In genomic region chr19:7182273-7182949, GRCm38 (mm10) we compare ENCODE assay signal across 8 mouse cellular contexts. TPM values are rescaled to one million over a fixed set of nuclear protein-coding genes. Genes with fewer than 3 reads are reported as not detected.
DNase-seq lines count a peak whose midpoint lies in the region; ATAC-seq and TF ChIP-seq lines count a peak whose summit lies in the region.

No protein-coding gene starts in this region.

- peaks cover 5% of the 10 kb centered on the region for H3K4me1 ChIP-seq in forebrain, postnatal 0 days (ENCODE audit: insufficient read depth)
- H3K4me1 ChIP-seq in intestine, embryonic 15.5 days (replicated peaks), result peaks cover 35% of the 10 kb centered on the region
- peaks cover 38% of the 10 kb centered on the region for H3K4me1 ChIP-seq in stomach, embryonic 15.5 days

- H3K27ac ChIP-seq in forebrain, postnatal 0 days (ENCODE audit: low read depth, low read length), result no peak overlapping the region
- 0 out of 2 replicates have a peak overlapping the region, but pooled peaks have one; percentile 44 for H3K27ac ChIP-seq in intestine, embryonic 15.5 days
- H3K27ac ChIP-seq in left cerebral cortex, adult 2 months, result peak overlapping the region; percentile 16; the same call in 1 of the 2 replicates
- H3K27ac ChIP-seq in stomach, embryonic 15.5 days, result peak overlapping the region; percentile 74

- H3K9me3 ChIP-seq in forebrain, postnatal 0 days (ENCODE audit: low read length), result no peaks in the 10 kb centered on the region
- H3K9me3 ChIP-seq in intestine, embryonic 15.5 days, result no peaks in the 10 kb centered on the region
- H3K9me3 ChIP-seq in stomach, embryonic 15.5 days, result no peaks in the 10 kb centered on the region

- intact Hi-C loops in left cerebral cortex, adult 2 months (cut with DNase I), result no loop called here

- H3K36me3 ChIP-seq in forebrain, postnatal 0 days (ENCODE audit: insufficient read depth), result no peaks in the 10 kb centered on the region
- H3K36me3 ChIP-seq in intestine, embryonic 15.5 days, result no peaks in the 10 kb centered on the region
- no peaks in the 10 kb centered on the region for H3K36me3 ChIP-seq in stomach, embryonic 15.5 days

- H3K9ac ChIP-seq in forebrain, postnatal 0 days, result no peak overlapping the region
- H3K9ac ChIP-seq in intestine, embryonic 15.5 days, result peak overlapping the region; percentile 36
- H3K9ac ChIP-seq in stomach, embryonic 15.5 days, result 0 out of 2 replicates have a peak overlapping the region, but pooled peaks have one; percentile 3

- TF ChIP-seq POLR2A in brain, embryonic 14.5 days (IDR thresholded peaks at IDR 0.05; ENCODE audit: borderline replicate concordance, extremely low read depth, insufficient read depth, insufficient read length, poor library complexity, severe bottlenecking), result no peak

- no peak overlapping the region for H3K4me3 ChIP-seq in forebrain, postnatal 0 days (ENCODE audit: low read depth, low read length)
- 0 out of 2 replicates have a peak overlapping the region, but pooled peaks have one; percentile 10 for H3K4me3 ChIP-seq in intestine, embryonic 15.5 days (replicated peaks)
- H3K4me3 ChIP-seq in left cerebral cortex, adult 2 months, result no peak overlapping the region
- H3K4me3 ChIP-seq in stomach, embryonic 15.5 days (replicated peaks), result peak overlapping the region; percentile 26

- peak; percentile 80 for ATAC-seq in forebrain, postnatal 0 days
- ATAC-seq in intestine, embryonic 15.5 days, result peak; percentile 73
- peak; percentile 81 for ATAC-seq in megakaryocyte progenitor cell, adult 5-6 weeks (replicated peaks; ENCODE audit: poor library complexity)
- peak; percentile 60 for ATAC-seq in stomach, embryonic 15.5 days (ENCODE audit: insufficient read depth, low FRiP score, low read depth)

- TF ChIP-seq CTCF in brain, embryonic 14.5 days (IDR thresholded peaks at IDR 0.05; ENCODE audit: borderline replicate concordance, extremely low read depth, insufficient read depth, insufficient read length), result no peak
- TF ChIP-seq CTCF in forebrain, postnatal 0 days (IDR thresholded peaks at IDR 0.05; ENCODE audit: low read depth), result no peak
- no peak for TF ChIP-seq CTCF in left cerebral cortex, adult 2 months (IDR thresholded peaks at IDR 0.05)

- H3K4me2 ChIP-seq in forebrain, postnatal 0 days (ENCODE audit: low read depth), result peak overlapping the region; percentile 21; the same call in 1 of the 2 replicates
- H3K4me2 ChIP-seq in intestine, embryonic 15.5 days (replicated peaks), result peak overlapping the region; percentile 57
- peak overlapping the region; percentile 46 for H3K4me2 ChIP-seq in stomach, embryonic 15.5 days

- WGBS in forebrain, postnatal 0 days, result 5% methylated on average over 23 of the region's 23 CpGs
- 11% methylated on average over 23 of the region's 23 CpGs for WGBS in intestine, embryonic 15.5 days
- 10% methylated on average over 23 of the region's 23 CpGs for WGBS in stomach, embryonic 15.5 days

- H3K27me3 ChIP-seq in forebrain, postnatal 0 days (ENCODE audit: insufficient read depth, low read length), result no peaks in the 10 kb centered on the region
- H3K27me3 ChIP-seq in intestine, embryonic 15.5 days (replicated peaks), result no peaks in the 10 kb centered on the region; the same call in none of the 2 replicates
- 0 out of 2 replicates have a peak, but pooled peaks cover 7% of the 10 kb centered on the region for H3K27me3 ChIP-seq in stomach, embryonic 15.5 days (replicated peaks)

- peak; percentile 77 for DNase-seq in MN1 (ENCODE audit: low spot score)
- peak; percentile 97 for DNase-seq in brain, embryonic 14.5 days (ENCODE audit: low read depth)
- DNase-seq in forebrain, postnatal 0 days, result peak; percentile 87
- peak; percentile 71 to 74 for DNase-seq in left cerebral cortex, adult 2 months (ENCODE audit: extremely low spot score in 1 of 2, low spot score in 2 of 2)
- DNase-seq in embryo, embryonic 9.5 days (ENCODE audit: extremely low spot score), result no peak

RNA-seq across cellular contexts. Expression of gene Otub1, which starts 23.7 kb away (rescaled TPM):
- polyA plus RNA-seq in brain, embryonic 14.5 days (2012; rRNA removed), result 209 and 213 TPM in 2 replicates
- 248 and 252 TPM in 2 replicates for total RNA-seq in forebrain, postnatal 0 days (2014; rRNA removed)
- 286 and 290 TPM in 2 replicates for polyA plus RNA-seq in forebrain, postnatal 0 days (2015; fragmentation: Nextera tagmentation; extraction: Ambion mirVana)
- 166 and 172 TPM in 2 replicates for polyA plus RNA-seq in intestine, embryonic 15.5 days (2015; fragmentation: Nextera tagmentation; extraction: Ambion mirVana)
- 100 to 1,000 TPM; 257 to 267 TPM for total RNA-seq in left cerebral cortex, adult 2 months (2021)
- 33.1 and 34.0 TPM in 2 replicates for total RNA-seq in megakaryocyte progenitor cell, adult 5-6 weeks (2015)
- total RNA-seq in megakaryocyte progenitor cell, adult 5-6 weeks (2017), result 60.8 and 69.5 TPM in 2 replicates
- polyA plus RNA-seq in stomach, embryonic 15.5 days (2015; fragmentation: Nextera tagmentation; extraction: Ambion mirVana), result 163 and 169 TPM in 2 replicates

RNA-seq across cellular contexts. Expression of gene Cox8a, which starts 35.0 kb away (rescaled TPM):
- 458 and 614 TPM in 2 replicates for polyA plus RNA-seq in brain, embryonic 14.5 days (2012; rRNA removed)
- total RNA-seq in forebrain, postnatal 0 days (2014; rRNA removed), result 735 and 828 TPM in 2 replicates
- polyA plus RNA-seq in forebrain, postnatal 0 days (2015; fragmentation: Nextera tagmentation; extraction: Ambion mirVana), result 1,247 and 1,523 TPM in 2 replicates
- 1,343 and 1,351 TPM in 2 replicates for polyA plus RNA-seq in intestine, embryonic 15.5 days (2015; fragmentation: Nextera tagmentation; extraction: Ambion mirVana)
- total RNA-seq in left cerebral cortex, adult 2 months (2021), result 100 to 1,000 TPM; 934 to 941 TPM
- total RNA-seq in megakaryocyte progenitor cell, adult 5-6 weeks (2015), result 599 and 622 TPM in 2 replicates
- 549 and 714 TPM in 2 replicates for total RNA-seq in megakaryocyte progenitor cell, adult 5-6 weeks (2017)
- polyA plus RNA-seq in stomach, embryonic 15.5 days (2015; fragmentation: Nextera tagmentation; extraction: Ambion mirVana), result 988 and 1,377 TPM in 2 replicates

RNA-seq across cellular contexts. Expression of gene Naa40, which starts 58.6 kb away (rescaled TPM):
- polyA plus RNA-seq in brain, embryonic 14.5 days (2012; rRNA removed), result 74.8 and 79.2 TPM in 2 replicates
- 48.5 and 57.7 TPM in 2 replicates for total RNA-seq in forebrain, postnatal 0 days (2014; rRNA removed)
- polyA plus RNA-seq in forebrain, postnatal 0 days (2015; fragmentation: Nextera tagmentation; extraction: Ambion mirVana), result 34.7 and 44.0 TPM in 2 replicates
- polyA plus RNA-seq in intestine, embryonic 15.5 days (2015; fragmentation: Nextera tagmentation; extraction: Ambion mirVana), result 49.8 and 52.9 TPM in 2 replicates
- total RNA-seq in left cerebral cortex, adult 2 months (2021), result 10 to 100 TPM; 35.7 to 37.4 TPM
- total RNA-seq in megakaryocyte progenitor cell, adult 5-6 weeks (2015), result 49.8 and 57.5 TPM in 2 replicates
- 47.1 and 51.8 TPM in 2 replicates for total RNA-seq in megakaryocyte progenitor cell, adult 5-6 weeks (2017)
- 47.0 and 51.6 TPM in 2 replicates for polyA plus RNA-seq in stomach, embryonic 15.5 days (2015; fragmentation: Nextera tagmentation; extraction: Ambion mirVana)

Comparison
In these comparisons a context has a peak if more than half of its experiments do, and no peak if none do; other contexts are left out.
1. H3K4me3 ChIP-seq: peak in intestine, embryonic 15.5 days (single experiment) and stomach, embryonic 15.5 days (single experiment); none in forebrain, postnatal 0 days (single experiment) and left cerebral cortex, adult 2 months (single experiment).
2. Peak in every context shown above with its lines, with median percentiles within 50 percentile points of each other: ATAC-seq and H3K4me2 ChIP-seq.